Mouse (Mus musculus) testis, adult 2 months (tissue): Measurements from ENCODE around the gene Efna1. TPM values are rescaled to one million over a fixed set of nuclear protein-coding genes. Genes with fewer than 3 reads are reported as not detected.

Experiments used
- H3K27ac ChIP-seq: fragments of 200-500 bp; 2 replicates; pipeline ENCODE4 v1.5.1; 2012; ENCODE audit warnings: low read depth, low read length; ENCODE audit not compliant: control insufficient read depth, insufficient read depth
- H3K27me3 ChIP-seq: fragments of 200-500 bp; 2 replicates; pipeline ENCODE4 v1.6.1; 2012; ENCODE audit warnings: mild to moderate bottlenecking, low read length, moderate library complexity; ENCODE audit not compliant: control insufficient read depth, insufficient read depth
- H3K36me3 ChIP-seq: fragments of 200-500 bp; 2 replicates; pipeline ENCODE4 v1.6.1; 2012; ENCODE audit warnings: mild to moderate bottlenecking, low read length; ENCODE audit not compliant: control insufficient read depth, insufficient read depth
- H3K4me1 ChIP-seq: fragments of 200-500 bp; 2 replicates; pipeline ENCODE4 v1.6.1; 2012; ENCODE audit warnings: low read length; ENCODE audit not compliant: control insufficient read depth, insufficient read depth
- H3K4me3 ChIP-seq: fragments of 200-500 bp; 2 replicates; pipeline ENCODE4 v1.5.1; 2012; ENCODE audit warnings: low read depth, mild to moderate bottlenecking, low read length, moderate library complexity, mixed read lengths; ENCODE audit not compliant: control insufficient read depth
- CTCF ChIP-seq: fragments of 200-500 bp; IDR thresholded peaks from 2 replicates; pipeline ENCODE4 v1.5.1; 2012; ENCODE audit warnings: low read depth, mild to moderate bottlenecking, inconsistent platforms, low read length, moderate library complexity; ENCODE audit not compliant: control insufficient read depth, insufficient read depth, insufficient replicate concordance
- POLR2A ChIP-seq: fragments of 200-500 bp; IDR thresholded peaks from 2 replicates; pipeline ENCODE4 v1.6.1; 2012; ENCODE audit warnings: low read depth, mild to moderate bottlenecking, inconsistent platforms, low read length, moderate library complexity; ENCODE audit not compliant: control insufficient read depth
- polyA plus RNA-seq: library from polyadenylated mRNA; depleted of rRNA; stranded (reverse); fragments of >200 nt; gene quantifications from 2 replicates; pipeline ENCODE4 v1.2.3, GENCODE M21; 2012

Gene Efna1
- polyA plus RNA-seq, 1 experiment = 1.1 TPM

DNA sequence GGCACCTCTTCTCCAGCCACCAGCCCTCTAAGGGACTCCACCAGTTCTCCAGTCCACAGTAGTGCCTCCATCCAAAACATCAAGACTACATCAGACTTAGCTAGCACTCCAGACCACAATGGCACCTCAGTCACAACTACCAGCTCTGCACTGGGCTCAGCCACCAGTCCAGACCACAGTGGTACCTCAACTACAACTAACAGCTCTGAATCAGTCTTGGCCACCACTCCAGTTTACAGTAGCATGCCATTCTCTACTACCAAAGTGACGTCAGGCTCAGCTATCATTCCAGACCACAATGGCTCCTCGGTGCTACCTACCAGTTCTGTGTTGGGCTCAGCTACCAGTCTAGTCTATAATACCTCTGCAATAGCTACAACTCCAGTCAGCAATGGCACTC, 50.4 kb downstream of the Efna1 start:
- no peaks in the 10 kb centered on the region for H3K36me3 ChIP-seq
- no peaks in the 10 kb centered on the region for H3K27me3 ChIP-seq
- no peak overlapping the region for H3K4me3 ChIP-seq
- no peak overlapping the region for H3K27ac ChIP-seq
- TF ChIP-seq CTCF (no peak), POLR2A (no peak)
- peaks cover 17% of the 10 kb centered on the region for H3K4me1 ChIP-seq

DNA sequence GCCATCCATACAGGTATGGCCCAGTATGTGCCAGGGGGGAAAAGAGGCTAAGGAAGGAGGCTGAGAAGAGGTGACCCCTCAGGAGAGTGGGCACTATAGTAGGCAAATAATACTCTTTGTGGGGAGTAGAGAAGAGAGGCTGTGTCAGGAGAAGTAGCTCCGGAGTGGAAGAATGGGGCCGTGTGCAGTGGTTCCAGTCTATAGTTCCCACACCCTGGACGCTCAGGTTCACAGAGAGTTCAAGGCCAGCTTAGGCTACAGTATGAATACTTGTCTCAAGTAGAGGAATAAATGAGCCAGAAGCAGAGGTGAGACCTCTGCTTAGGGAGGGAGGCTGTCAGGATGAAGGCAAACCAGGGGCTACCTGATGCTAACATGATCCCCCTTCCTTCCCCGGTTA, 51.7 kb downstream of the Efna1 start:
- Histone ChIP-seq H3K27me3 (no peaks in the 10 kb centered on the region), H3K36me3 (no peaks in the 10 kb centered on the region), H3K4me1 (peaks cover 20% of the 10 kb centered on the region), H3K4me3 (peak overlapping the region; percentile 89), H3K27ac (no peak overlapping the region)
- no peak for TF ChIP-seq POLR2A
- TF ChIP-seq CTCF = no peak

DNA sequence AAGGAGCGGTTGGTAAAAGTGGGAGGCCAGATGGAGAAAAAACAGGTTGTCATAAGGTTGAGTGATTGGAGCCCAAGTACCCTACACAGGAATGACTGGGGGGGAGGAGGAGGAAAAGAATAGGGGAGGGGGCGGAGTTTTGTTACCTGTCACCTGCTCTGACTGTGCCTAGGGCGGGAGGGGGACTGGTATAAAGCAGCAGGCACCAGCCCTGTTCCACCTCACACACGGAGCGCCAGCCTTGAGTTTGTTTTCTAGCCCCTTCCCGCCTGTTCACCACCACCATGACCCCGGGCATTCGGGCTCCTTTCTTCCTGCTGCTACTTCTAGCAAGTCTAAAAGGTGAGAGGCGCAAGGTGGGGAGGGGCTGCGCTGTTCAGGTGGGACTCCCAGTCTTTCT, 52.1 kb downstream of the Efna1 start, which contains the start of gene Muc1:
Muc1 (plus strand) TSS at position 222 of the 400 bp plus-strand sequence.
- Histone ChIP-seq H3K36me3 (no peaks in the 10 kb centered on the region), H3K27me3 (no peaks in the 10 kb centered on the region), H3K4me3 (peak within 1 kb of the TSS; percentile 89), H3K4me1 (peaks cover 20% of the 10 kb centered on the region), H3K27ac (peak within 1 kb of the TSS; percentile 76)
- no peak for TF ChIP-seq CTCF
- no peak for TF ChIP-seq POLR2A

DNA sequence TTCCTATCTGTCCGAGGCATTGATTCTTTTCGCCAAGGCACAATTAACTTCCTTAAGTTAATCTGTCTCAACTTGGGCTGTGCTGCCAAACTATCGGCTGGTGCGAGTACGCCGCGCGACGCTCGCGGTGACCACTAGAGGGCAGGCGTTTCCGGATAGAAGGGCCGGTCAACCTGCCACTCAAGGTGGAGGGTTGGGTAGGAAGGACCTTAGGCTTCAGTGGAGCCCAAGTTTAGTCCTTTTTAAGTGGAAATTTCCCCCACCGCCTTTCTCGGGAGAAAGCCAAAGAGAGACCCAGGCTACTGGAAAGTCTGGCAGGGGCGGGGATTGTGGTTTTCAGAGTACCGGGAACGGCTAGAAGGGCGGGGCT, 52.8 kb downstream of the Efna1 start:
- Histone ChIP-seq H3K27me3 (no peaks in the 10 kb centered on the region), H3K36me3 (no peaks in the 10 kb centered on the region), H3K27ac (peak overlapping the region; percentile 76), H3K4me1 (peaks cover 20% of the 10 kb centered on the region), H3K4me3 (peak overlapping the region; percentile 89)
- TF ChIP-seq POLR2A = peak; percentile 56; the same call in 1 of the 2 replicates
- TF ChIP-seq CTCF = peak; percentile 98

DNA sequence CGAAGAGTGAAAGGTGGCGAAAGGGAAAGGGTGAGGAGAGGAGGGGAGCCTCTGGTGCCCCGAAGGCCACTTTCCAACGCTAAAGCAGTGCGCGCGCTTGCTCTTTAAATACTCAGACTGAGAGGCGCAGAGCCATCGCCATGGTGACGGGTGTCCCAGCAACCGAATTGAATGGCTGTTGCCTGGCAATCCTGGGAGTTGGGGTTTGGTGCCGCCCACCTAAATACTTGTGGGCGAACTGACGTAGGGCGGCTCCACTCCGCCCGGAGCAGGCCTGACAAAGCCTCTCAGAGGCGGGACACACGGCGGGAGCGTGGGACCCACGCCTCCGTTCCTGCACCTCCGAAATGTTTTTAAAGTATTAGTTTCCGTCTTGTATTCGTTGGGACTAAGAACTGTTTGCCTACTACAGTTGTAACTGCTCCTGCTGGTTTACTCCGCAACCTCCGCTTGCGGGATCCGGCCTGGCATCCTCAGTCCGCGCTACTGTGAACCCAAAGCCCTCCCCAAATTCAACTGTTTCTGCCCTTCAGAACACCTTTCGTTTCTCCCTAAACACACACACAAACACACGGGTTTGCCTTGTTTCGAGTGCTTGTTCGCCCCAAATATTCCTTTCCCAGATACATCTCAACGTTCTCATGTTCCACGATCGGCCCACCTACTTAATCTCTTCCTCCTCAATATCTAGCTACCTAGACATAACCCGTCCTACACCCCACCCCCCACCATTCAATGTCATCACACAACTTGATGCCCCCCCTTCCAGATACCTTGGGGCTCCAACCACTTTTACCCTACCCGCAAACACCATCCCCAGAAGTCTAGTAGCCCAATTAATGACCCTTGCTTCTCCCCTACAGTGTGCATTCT, 53.4 kb downstream of the Efna1 start:
- H3K27me3 ChIP-seq = no peaks in the 10 kb centered on the region
- H3K4me3 ChIP-seq = peak overlapping the region; percentile 89
- no peaks in the 10 kb centered on the region; the same call in 1 of the 2 replicates for H3K36me3 ChIP-seq
- TF ChIP-seq CTCF (no peak), POLR2A (0 out of 2 replicates have a peak, but pooled peaks have one; percentile 52)
- H3K27ac ChIP-seq = peak overlapping the region; percentile 76
- peaks cover 20% of the 10 kb centered on the region for H3K4me1 ChIP-seq

DNA sequence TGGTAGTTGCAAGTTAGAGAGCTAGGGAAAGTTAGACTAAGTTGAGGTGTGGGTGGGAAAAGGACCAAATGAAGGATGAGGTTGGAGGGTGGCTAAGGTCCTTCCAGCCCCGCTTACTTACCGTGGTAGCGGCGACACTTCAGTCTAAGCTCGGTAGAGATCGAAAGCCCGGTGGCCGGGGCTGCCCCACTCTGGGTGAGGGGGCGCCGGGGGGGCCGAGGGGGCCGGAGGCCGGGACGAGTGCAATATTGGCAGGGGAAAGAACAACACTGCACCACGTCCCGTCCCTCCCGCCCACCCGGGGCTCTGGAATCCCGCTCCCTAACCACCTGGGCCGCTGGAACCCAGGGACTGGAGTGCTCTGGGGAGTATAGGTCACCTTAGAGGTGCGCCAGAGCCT, 54.0 kb downstream of the Efna1 start, which contains the start of gene Mtx1:
Mtx1 (minus strand) TSS at position 189 of the 400 bp plus-strand sequence.
- peaks cover 20% of the 10 kb centered on the region for H3K4me1 ChIP-seq
- peak within 1 kb of the TSS; percentile 76 for H3K27ac ChIP-seq
- no peaks in the 10 kb centered on the region; the same call in 1 of the 2 replicates for H3K36me3 ChIP-seq
- H3K4me3 ChIP-seq = peak within 1 kb of the TSS; percentile 89
- no peak for TF ChIP-seq CTCF
- TF ChIP-seq POLR2A = no peak
- H3K27me3 ChIP-seq = no peaks in the 10 kb centered on the region

DNA sequence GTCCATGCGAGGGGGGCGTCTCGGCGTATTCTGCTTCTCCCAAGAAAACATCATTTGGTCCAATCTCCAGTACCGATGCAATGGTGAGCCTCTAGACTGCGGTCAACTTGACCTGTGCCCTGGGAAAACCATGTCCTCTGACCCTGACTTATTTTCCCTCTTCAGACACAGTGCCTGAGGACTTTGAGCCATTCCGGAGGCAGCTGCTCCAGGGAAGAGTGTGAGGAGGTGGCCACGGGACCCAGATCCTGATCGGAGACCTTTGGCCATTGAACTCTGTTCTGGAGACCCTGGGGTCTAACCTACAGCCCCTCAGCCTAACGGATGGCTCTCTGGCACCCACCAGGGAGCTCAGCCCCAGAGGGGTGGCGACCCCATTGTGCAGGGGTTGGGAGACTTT, 54.6 kb downstream of the Efna1 start:
- Histone ChIP-seq H3K27ac (no peak overlapping the region; the same call in 1 of the 2 replicates), H3K4me1 (peaks cover 20% of the 10 kb centered on the region), H3K27me3 (no peaks in the 10 kb centered on the region), H3K36me3 (no peaks in the 10 kb centered on the region; the same call in 1 of the 2 replicates), H3K4me3 (peak overlapping the region; percentile 89)
- TF ChIP-seq CTCF = no peak
- TF ChIP-seq POLR2A = no peak
